Mouse (Mus musculus): ENCODE measurements around the gene Krtcap2. TPM values are rescaled to one million over a fixed set of nuclear protein-coding genes. Genes with fewer than 3 reads are reported as not detected.

The Krtcap2 gene
- total and polyA plus RNA-seq, 3 experiments: 143 to 230 (median 180) TPM

DNA sequence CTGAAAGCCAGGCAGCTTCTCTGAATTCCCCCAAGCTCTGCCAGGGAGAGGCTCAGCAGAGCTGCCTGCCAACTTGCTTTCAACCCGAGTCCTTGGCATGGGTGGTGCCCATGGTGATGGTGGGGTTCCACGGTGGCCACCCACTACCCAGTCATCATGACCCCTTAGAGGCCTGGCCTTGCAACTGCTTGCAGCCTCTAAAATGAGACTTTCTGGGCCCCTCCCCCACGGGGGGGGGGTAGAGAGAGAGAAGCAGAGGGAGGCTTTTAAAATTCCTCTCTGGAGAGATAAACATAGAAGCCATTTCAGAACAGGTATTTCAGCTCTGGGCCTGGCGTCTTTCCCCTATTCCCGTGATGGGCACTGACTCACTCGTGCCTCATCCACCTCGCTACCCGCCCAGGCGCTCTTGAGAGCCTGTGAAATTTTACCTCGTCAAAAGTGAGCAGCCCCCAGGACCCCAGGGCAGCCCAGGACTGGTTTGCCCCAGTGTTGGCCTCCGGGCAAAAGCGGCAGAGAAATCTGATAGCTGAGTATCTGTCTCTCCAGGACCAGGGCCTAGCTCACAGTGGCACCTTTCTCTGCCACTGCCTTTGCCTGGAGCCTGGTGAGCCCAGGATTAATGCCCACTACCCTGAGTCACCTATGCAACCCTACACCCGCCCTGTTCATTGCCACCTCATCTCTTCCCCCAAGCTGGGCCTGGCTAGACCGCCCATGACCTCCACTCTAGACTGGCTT, 31.7 kb downstream of the Krtcap2 start:
- Histone ChIP-seq H3K27ac (ENCODE audit: insufficient read depth, low read depth) (no peak overlapping the region), H3K9ac (ENCODE audit: insufficient read depth, low read depth) (no peak overlapping the region), H3K4me2 (ENCODE audit: insufficient read depth, low read depth, poor library complexity, severe bottlenecking) (no peak overlapping the region), H3K36me3 (replicated peaks in 1 of 2; ENCODE audit: control insufficient read depth in 1 of 2, insufficient read depth in 1 of 2, low read length in 1 of 2) (no peaks in the 10 kb centered on the region), H3K4me1 (ENCODE audit: control insufficient read depth in 1 of 2, insufficient read depth in 2 of 2) (peaks cover 13 to 25% of the 10 kb centered on the region in 2 experiments), H3K9me3 (replicated peaks; ENCODE audit: low read length) (no peaks in the 10 kb centered on the region), H3K4me3 (replicated peaks in 1 of 3; ENCODE audit: low read depth in 2 of 3, low read length in 2 of 3, poor library complexity in 1 of 3) (no peak overlapping the region), H3K79me2 (replicated peaks; ENCODE audit: control insufficient read depth, extremely low read depth, insufficient read depth, poor library complexity, severe bottlenecking) (no peaks in the 10 kb centered on the region), H3K27me3 (replicated peaks) (peaks cover 7% of the 10 kb centered on the region)
- in situ Hi-C loops (cut with MboI; ENCODE audit: low pct_ligation_motif_present, low pct_unique_long_range_greater_than_20kb, low sequenced_read_pairs): no loop called here
- no peak for DNase-seq (ENCODE audit: extremely low read depth)
- dilution Hi-C loops (cut with MboI; ENCODE audit: extremely low pct_ligation_motif_present, extremely low pct_unique_long_range_greater_than_20kb, low sequenced_read_pairs): no loop called here
- TF ChIP-seq MAFK (IDR thresholded peaks at IDR 0.05; ENCODE audit: insufficient replicate concordance, low read length) (no peak), EP300 (IDR thresholded peaks at IDR 0.05; ENCODE audit: low read length) (no peak), GABPA (IDR thresholded peaks at IDR 0.05; ENCODE audit: insufficient replicate concordance, low read depth, low read length) (no peak), NELFE (IDR thresholded peaks at IDR 0.05; ENCODE audit: low read depth, low read length) (no peak), TBP (conservative IDR thresholded peaks at IDR 0.05; ENCODE audit: low read depth, low read length) (no peak), SMC3 (IDR thresholded peaks at IDR 0.05; ENCODE audit: low read depth, low read length) (no peak), CTCF (conservative IDR thresholded peaks at IDR 0.05 in 1 of 2, IDR thresholded peaks at IDR 0.05 in 1 of 2; ENCODE audit: low read depth in 2 of 2, low read length in 2 of 2) (no peak), RCOR1 (conservative IDR thresholded peaks at IDR 0.05; ENCODE audit: low read depth, low read length) (no peak), HCFC1 (IDR thresholded peaks at IDR 0.05; ENCODE audit: low read depth, low read length) (no peak), POLR2AphosphoS2 (IDR thresholded peaks at IDR 0.05; ENCODE audit: low read depth, low read length) (no peak), BHLHE40 (IDR thresholded peaks at IDR 0.05; ENCODE audit: low read depth, low read length) (no peak), SIN3A (IDR thresholded peaks at IDR 0.05; ENCODE audit: low read length) (no peak), POLR2A (IDR thresholded peaks at IDR 0.05; ENCODE audit: low read depth, low read length) (no peak), PAX5 (IDR thresholded peaks at IDR 0.05; ENCODE audit: low read length) (no peak), ZKSCAN1 (IDR thresholded peaks at IDR 0.05; ENCODE audit: borderline replicate concordance, low read depth, low read length) (no peak), ZMIZ1 (IDR thresholded peaks at IDR 0.05; ENCODE audit: low read depth, low read length) (no peak), CHD1 (IDR thresholded peaks at IDR 0.05; ENCODE audit: low read depth, low read length) (no peak), UBTF (IDR thresholded peaks at IDR 0.05; ENCODE audit: low read depth, low read length) (no peak)

DNA sequence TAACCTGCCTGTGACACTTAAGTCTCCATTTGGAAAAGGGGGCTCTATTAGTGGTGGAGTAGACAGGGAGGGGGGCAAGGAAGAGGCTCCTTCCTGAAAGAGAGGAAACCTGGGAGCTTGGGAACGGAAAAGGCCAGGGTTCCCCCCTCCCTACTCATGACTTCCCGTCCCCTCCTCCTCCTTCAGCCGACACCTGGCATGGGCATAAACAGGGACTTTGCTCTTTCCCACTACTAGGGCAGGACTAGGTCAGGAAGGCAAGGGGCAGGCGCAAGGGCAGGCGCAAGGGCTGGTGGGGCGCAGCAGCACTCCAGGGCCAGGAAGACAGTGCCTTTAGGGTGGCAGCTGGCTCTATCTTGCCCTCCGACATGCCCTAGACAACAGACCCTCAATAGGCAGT, 32.3 kb downstream of the Krtcap2 start:
- Histone ChIP-seq H3K4me1 (ENCODE audit: control insufficient read depth in 1 of 2, insufficient read depth in 2 of 2) (peaks cover 13 to 26% of the 10 kb centered on the region in 2 experiments), H3K27ac (ENCODE audit: insufficient read depth, low read depth) (no peak overlapping the region), H3K9me3 (replicated peaks; ENCODE audit: low read length) (no peaks in the 10 kb centered on the region), H3K4me3 (replicated peaks in 1 of 3; ENCODE audit: low read depth in 2 of 3, low read length in 2 of 3, poor library complexity in 1 of 3) (no peak overlapping the region), H3K79me2 (replicated peaks; ENCODE audit: control insufficient read depth, extremely low read depth, insufficient read depth, poor library complexity, severe bottlenecking) (no peaks in the 10 kb centered on the region), H3K36me3 (replicated peaks in 1 of 2; ENCODE audit: control insufficient read depth in 1 of 2, insufficient read depth in 1 of 2, low read length in 1 of 2) (no peaks in the 10 kb centered on the region), H3K9ac (ENCODE audit: insufficient read depth, low read depth) (no peak overlapping the region), H3K4me2 (ENCODE audit: insufficient read depth, low read depth, poor library complexity, severe bottlenecking) (no peak overlapping the region), H3K27me3 (replicated peaks) (peaks cover 7% of the 10 kb centered on the region)
- no peak for TF ChIP-seq SMC3 (IDR thresholded peaks at IDR 0.05; ENCODE audit: low read depth, low read length)
- no peak for TF ChIP-seq HCFC1 (IDR thresholded peaks at IDR 0.05; ENCODE audit: low read depth, low read length)
- no peak for TF ChIP-seq ZNF384 (IDR thresholded peaks at IDR 0.05; ENCODE audit: low read depth, low read length)
- TF ChIP-seq MXI1 (IDR thresholded peaks at IDR 0.05; ENCODE audit: low read depth, low read length): no peak
- TF ChIP-seq ELF1 (IDR thresholded peaks at IDR 0.05; ENCODE audit: low read depth, low read length): no peak
- TF ChIP-seq POLR2AphosphoS2 (IDR thresholded peaks at IDR 0.05; ENCODE audit: low read depth, low read length): no peak
- no peak for TF ChIP-seq TCF12 (IDR thresholded peaks at IDR 0.05; ENCODE audit: low read depth, low read length)
- no peak for TF ChIP-seq SIN3A (IDR thresholded peaks at IDR 0.05; ENCODE audit: low read length)
- TF ChIP-seq TBP (conservative IDR thresholded peaks at IDR 0.05; ENCODE audit: low read depth, low read length): no peak
- no peak for TF ChIP-seq RAD21 (IDR thresholded peaks at IDR 0.05; ENCODE audit: low read depth, low read length)
- no peak for TF ChIP-seq GABPA (IDR thresholded peaks at IDR 0.05; ENCODE audit: insufficient replicate concordance, low read depth, low read length)
- no peak for TF ChIP-seq KAT2A (IDR thresholded peaks at IDR 0.05; ENCODE audit: insufficient replicate concordance, low read length)
- TF ChIP-seq USF2 (conservative IDR thresholded peaks at IDR 0.05; ENCODE audit: low read depth, low read length): no peak
- TF ChIP-seq MAFK (IDR thresholded peaks at IDR 0.05; ENCODE audit: insufficient replicate concordance, low read length): no peak
- no peak for TF ChIP-seq ZMIZ1 (IDR thresholded peaks at IDR 0.05; ENCODE audit: low read depth, low read length)
- TF ChIP-seq BHLHE40 (IDR thresholded peaks at IDR 0.05; ENCODE audit: low read depth, low read length): no peak
- TF ChIP-seq MAZ (IDR thresholded peaks at IDR 0.05; ENCODE audit: low read depth, low read length): no peak
- dilution Hi-C loops (cut with MboI; ENCODE audit: extremely low pct_ligation_motif_present, extremely low pct_unique_long_range_greater_than_20kb, low sequenced_read_pairs) (no loop called here), in situ Hi-C loops (cut with MboI; ENCODE audit: low pct_ligation_motif_present, low pct_unique_long_range_greater_than_20kb, low sequenced_read_pairs) (no loop called here)
- no peak for DNase-seq (ENCODE audit: extremely low read depth)

Data from CH12.LX (cell line).